Mouse (Mus musculus): ENCODE measurements around the gene Snn.
A peak's percentile ranks its signal among the peaks of the same experiment; 100 is the strongest.
"Not testable (repeated sequence)": the region's sequence is repeated elsewhere in the genome, so short reads cannot be mapped to it uniquely, and the experiment has no call there.

The Snn gene

GRCm38 (mm10) chr16:11060645-11061044 is at the start of gene Snn:
TSS of gene Snn (plus strand) at chr16:11060945.
- no peak for DNase-seq

GRCm38 (mm10) chr16:11011206-11011605 is 49.5 kb upstream of the Snn start:
- DNase-seq, result no peak

- DNase-seq, result no peak
Observed at GRCm38 (mm10) chr16:11011939-11012338, 48.8 kb upstream of the Snn start.

GRCm38 (mm10) chr16:11012571-11013463 is 47.9 kb upstream of the Snn start:
- DNase-seq, result peak; percentile 53 to 60

- not testable (repeated sequence) for DNase-seq
Observed at GRCm38 (mm10) chr16:11013464-11014147, 47.1 kb upstream of the Snn start.

GRCm38 (mm10) chr16:11014407-11014806 is 46.3 kb upstream of the Snn start:
- no peak for DNase-seq

GRCm38 (mm10) chr16:11016353-11016752 is 44.4 kb upstream of the Snn start:
- no peak for DNase-seq

GRCm38 (mm10) chr16:11017807-11018595 is 42.7 kb upstream of the Snn start:
- DNase-seq, result no peak

GRCm38 (mm10) chr16:11021403-11022112 is 39.2 kb upstream of the Snn start:
- DNase-seq, result no peak

- no peak for DNase-seq
Observed at GRCm38 (mm10) chr16:11022113-11022489, 38.6 kb upstream of the Snn start.

- no peak for DNase-seq
Observed at GRCm38 (mm10) chr16:11023618-11024017, 37.1 kb upstream of the Snn start.

- no peak for DNase-seq
Observed at GRCm38 (mm10) chr16:11024841-11025240, 35.9 kb upstream of the Snn start.

- no peak for DNase-seq
Observed at GRCm38 (mm10) chr16:11028206-11028605, 32.5 kb upstream of the Snn start.

GRCm38 (mm10) chr16:11030844-11031243 is 29.9 kb upstream of the Snn start:
- DNase-seq, result no peak

GRCm38 (mm10) chr16:11031320-11031719 is 29.4 kb upstream of the Snn start:
- DNase-seq, result no peak

- peak; percentile 89 to 91 for DNase-seq
Observed at GRCm38 (mm10) chr16:11034193-11034803, 26.4 kb upstream of the Snn start.

- no peak for DNase-seq
Observed at GRCm38 (mm10) chr16:11035273-11035672, 25.5 kb upstream of the Snn start.

- peak; percentile 78 for DNase-seq
Observed at GRCm38 (mm10) chr16:11035790-11036431, 24.8 kb upstream of the Snn start.

- no peak for DNase-seq
Observed at GRCm38 (mm10) chr16:11040603-11041002, 20.1 kb upstream of the Snn start.

GRCm38 (mm10) chr16:11043239-11043638 is 17.5 kb upstream of the Snn start:
- DNase-seq, result no peak

- no peak for DNase-seq
Observed at GRCm38 (mm10) chr16:11046437-11046836, 14.3 kb upstream of the Snn start.

- DNase-seq, result no peak
Observed at GRCm38 (mm10) chr16:11047130-11047529, 13.6 kb upstream of the Snn start.
